Mouse (Mus musculus): ENCODE measurements at regions not wholly inside any gene's neighbourhood (a gene's known extent, or its start where the extent isn't known, plus 50 kb on each side); places are given as distances from the start of the nearest gene placed in this dataset.

- no peak for DNase-seq (ENCODE audit: low spot score in 2 of 2)
Measured at GRCm38 (mm10) chr10:45933631-45934310, 356.1 kb downstream of the Hace1 start.

DNA sequence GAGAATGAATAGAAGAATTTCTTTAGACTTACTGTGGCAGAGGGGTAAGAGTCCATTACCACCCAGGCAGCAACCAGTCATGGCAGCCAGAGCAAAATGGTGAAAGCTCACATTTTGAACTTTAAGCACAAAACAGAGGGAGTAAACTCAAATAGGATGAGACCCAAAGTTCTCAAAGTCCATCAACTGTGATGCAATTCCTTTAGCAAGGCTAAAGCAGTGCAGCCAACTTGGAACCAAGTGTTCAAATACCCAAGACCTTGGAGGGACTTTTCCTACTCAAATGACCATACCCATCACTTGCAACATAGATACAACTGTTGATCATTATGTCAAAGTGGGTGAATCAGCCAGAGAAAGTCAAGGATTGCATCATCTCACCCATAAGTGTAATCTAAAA lies 380.1 kb downstream of the Hace1 start:
- no peak for DNase-seq (ENCODE audit: low spot score in 2 of 2)

DNA sequence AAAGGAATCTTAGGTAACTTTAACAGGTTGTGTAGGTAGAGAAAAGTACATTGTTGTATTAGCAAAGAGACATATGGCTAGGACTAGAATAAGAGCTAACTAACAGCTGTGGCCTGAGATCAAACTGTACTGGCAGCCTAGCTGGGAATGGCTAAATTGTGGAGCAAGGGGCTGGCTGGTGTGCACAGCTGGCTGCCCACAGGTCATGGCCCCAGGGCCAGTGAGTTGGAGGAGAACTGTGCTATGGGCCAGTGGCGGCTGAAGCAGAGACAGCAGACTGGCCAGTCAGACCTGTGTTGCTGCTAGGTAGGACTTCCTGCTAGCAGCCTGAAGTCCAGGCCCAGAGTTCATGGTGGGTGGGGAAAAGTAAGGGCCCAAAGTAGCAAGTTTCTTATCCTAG lies 394.6 kb downstream of the Hace1 start:
- no peak for DNase-seq (ENCODE audit: low spot score in 2 of 2)

- no peak for DNase-seq (ENCODE audit: low spot score in 2 of 2)
Measured at GRCm38 (mm10) chr10:45982731-45983274, 405.2 kb downstream of the Hace1 start.

DNA sequence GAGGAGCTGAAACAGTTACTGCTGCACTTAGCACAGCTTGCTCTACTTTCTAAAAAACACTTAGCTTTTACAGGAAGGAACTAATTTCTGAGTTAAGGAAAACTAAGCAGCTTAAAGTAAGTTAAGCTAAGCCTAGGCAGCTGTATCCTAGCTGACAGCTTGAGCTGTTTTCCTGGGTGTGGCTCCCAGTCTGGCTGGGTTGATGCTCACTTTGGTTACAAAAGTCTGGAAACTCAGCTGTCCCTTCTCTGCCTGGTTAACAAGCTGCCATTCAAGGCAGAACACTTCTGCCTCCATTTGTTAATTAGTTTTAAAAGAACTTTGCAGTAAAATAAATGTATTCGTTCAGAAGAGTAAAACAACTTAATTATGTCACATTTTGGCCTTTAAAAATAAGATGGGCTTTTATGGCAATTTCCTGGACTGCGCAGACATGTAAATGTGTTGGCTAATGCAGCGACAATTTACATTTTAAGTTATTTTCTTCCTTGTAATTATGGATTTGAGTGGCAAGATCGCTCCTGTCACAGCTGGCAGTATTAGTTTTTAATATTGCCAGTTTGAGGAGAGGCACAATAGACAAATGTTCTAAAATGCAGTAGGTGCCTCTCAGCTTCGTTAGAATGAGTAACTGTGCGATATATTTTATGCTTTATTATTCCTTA lies 406.2 kb downstream of the Hace1 start:
- DNase-seq (ENCODE audit: low spot score in 2 of 2) = no peak

- no peak for DNase-seq (ENCODE audit: low spot score in 2 of 2)
Measured at GRCm38 (mm10) chr10:45986341-45986740, 408.7 kb downstream of the Hace1 start.

DNA sequence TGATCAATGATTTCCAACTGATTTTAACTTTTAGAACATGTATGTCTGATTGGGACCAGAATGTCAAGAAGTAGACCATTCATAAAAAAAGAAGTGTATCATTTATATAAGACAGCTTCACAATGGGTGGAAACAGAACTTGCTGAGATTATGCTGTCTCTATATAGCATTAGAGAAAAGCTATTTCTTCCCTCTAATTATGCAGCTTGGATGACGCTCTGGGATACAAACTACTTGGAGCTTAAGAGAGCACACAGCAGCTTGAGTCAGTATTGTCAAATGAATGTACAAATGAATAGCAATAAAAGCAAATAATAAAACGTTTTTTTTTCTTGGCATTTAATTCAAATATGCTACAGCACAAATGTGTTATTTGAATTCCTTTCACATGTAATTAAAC lies 428.7 kb downstream of the Hace1 start:
- DNase-seq (ENCODE audit: low spot score in 2 of 2) = no peak

DNA sequence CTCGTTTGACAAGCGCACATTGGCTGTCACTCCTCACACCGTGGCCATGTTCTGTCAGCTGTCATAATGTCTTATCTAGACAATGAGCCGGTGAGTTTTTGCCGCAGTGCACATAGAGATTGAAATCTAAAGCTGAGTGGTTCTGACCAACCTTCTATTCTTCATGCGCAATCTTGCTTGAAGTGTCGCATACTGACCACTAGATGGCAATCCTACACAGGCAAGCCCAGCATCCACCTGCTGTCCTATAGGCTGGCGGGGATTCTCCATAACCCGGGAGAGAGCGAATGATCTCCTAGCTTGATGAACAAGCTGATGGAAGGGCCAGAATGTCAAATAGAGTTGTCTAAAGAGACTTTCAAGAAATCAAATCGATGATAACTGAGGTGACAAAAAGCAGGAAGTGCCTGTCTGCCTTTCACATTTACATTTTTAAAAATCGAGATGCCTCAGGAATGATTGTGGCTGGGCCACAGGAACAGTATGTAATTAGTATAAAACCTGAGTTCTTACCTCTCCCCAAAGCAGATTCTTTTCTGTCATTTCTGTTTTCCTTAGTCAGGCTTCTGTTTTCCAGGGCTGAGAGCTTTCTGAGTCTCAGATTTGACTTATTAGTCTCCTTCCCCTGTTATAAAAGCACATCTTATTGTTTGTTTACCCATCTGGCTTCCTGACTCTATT lies 434.4 kb downstream of the Hace1 start:
- DNase-seq (ENCODE audit: low spot score in 2 of 2) = peak in 1 of 2 experiments; percentile 18

DNA sequence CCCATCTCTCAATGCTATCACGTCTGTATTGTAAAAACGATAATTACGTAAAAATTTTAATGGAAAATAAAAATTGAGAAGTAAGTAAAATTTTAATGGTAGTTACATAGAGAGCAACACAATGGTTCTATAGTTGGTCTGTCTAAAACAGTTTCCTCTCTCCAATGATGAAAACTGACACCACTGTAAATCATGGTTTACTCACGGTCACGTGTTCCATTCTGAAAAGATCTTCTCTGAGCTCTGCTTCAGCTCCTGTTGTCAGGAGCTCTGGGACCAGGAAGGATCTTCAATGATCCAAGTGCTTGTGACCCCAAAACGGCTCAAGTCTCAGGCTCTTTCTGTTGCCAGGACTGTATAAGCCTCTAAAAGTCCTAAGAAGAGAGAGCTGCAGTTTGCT lies 435.0 kb downstream of the Hace1 start:
- DNase-seq (ENCODE audit: low spot score in 2 of 2) = no peak

DNA sequence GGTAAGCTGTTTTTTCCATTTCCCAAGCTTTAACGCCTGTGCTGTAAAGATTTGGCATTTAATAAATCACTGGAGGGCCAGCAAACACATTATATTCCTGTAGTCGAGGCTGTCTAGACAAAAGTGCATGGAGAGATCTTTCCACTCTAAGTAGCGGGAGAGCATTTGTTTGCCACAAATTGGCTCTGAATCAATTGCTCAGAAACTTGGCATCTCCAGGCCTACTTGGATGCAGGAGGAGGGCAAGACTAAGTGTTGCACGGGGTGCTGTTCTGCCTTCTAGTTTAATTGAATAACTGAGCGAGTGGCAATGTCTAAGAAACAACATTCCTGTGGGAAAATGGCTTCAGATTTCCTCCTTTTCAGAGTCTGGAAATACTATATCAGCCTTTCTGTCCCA lies 438.7 kb downstream of the Hace1 start:
- no peak for DNase-seq (ENCODE audit: low spot score in 2 of 2)

DNA sequence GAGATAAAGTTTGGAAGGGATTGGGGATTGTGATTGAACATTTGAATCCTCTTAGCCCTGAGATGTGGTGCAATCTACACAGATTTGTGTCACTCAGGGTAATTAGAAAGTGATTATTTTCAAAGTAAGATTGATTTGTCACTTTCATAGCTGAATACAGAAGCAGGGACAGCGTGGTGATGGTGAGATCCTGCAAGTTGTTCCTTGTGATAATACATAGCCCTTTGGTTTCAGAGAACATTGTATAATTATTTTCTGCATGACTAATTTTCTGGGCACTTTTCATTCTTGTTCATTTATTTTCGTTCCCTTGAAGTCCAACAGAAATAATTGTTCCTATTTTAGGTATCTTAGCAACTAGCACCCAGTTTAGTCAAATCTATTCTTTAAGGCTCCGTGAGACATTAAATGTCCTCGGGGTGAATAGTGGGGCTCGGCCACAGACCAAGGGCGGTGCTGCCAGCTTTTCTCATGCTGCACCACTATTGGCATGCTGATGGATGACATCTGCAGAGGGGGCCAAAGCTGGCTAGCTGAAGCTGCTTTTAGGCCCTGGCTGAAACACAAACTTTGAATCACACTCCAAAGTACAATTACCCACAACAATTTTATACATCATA lies 468.0 kb downstream of the Hace1 start:
- no peak for DNase-seq (ENCODE audit: low spot score in 2 of 2)

GRCm38 (mm10) chr10:46046094-46046749 lies 468.6 kb downstream of the Hace1 start:
- DNase-seq (ENCODE audit: low spot score in 2 of 2) = no peak

- no peak for DNase-seq (ENCODE audit: low spot score in 2 of 2)
Measured at GRCm38 (mm10) chr10:46046890-46047414, 469.3 kb downstream of the Hace1 start.

GRCm38 (mm10) chr10:46047591-46047990 lies 470.0 kb downstream of the Hace1 start:
- no peak for DNase-seq (ENCODE audit: low spot score in 2 of 2)

DNA sequence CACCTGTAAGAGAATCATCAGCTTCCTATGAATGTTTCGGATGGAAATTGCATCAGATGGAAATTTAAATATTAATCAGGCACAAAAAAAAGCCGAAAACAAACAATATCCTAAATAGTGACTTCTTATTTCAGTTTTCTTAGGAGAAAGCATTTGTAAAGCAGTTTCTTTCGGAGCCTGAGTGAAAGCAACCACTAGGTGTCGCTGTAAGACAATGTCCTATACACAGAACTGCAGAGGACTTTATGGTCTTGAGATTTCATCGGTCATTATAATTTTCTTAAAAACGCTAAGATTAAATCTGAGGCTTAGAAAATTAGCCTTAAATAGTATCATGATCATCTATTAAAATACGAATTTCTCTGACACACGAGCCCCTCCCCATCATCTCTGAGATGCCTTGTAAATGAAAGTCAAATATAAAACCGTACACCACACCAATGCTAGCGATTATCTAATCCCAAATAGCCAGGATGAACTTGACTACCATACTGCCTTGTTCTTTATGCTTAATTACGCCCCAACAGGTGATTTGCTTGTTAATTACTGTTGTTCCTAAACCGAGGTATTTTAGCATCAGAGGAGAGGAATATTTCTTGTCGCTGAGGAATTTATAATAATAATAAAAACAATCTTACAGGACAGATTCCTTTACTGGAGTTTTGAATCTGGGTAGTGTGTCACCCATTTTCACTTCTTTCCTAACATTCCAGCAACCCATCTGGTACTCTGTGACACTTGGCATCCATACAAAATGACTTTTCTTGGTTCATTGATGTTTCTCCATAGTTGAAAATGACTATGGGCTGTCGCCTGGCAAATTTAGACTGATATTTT lies 480.0 kb downstream of the Hace1 start:
- peak in 1 of 2 experiments; percentile 34 for DNase-seq (ENCODE audit: low spot score in 2 of 2)

GRCm38 (mm10) chr10:46058199-46058472 lies 480.5 kb downstream of the Hace1 start:
- DNase-seq (ENCODE audit: low spot score in 2 of 2) = no peak

DNA sequence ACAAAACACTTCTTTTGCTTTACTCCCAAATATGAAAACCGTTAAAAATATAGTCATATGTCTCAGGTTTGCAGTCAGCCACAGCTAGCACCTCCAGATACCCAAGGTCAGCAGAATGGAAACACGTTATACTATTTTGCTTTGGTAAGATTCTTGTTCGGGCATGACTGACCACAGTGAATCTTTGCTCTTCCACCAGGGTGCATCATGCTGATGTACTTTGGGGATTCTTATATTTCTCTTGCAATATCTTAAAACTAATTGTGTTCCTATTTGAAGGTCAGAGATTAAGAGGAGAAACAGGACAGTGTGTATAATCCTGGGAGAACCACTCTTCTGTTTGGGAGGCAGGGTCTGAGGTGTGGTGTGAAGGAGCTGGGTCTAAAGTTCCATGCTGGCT lies 481.7 kb downstream of the Hace1 start:
- no peak for DNase-seq (ENCODE audit: low spot score in 2 of 2)

GRCm38 (mm10) chr10:46063831-46064230 lies 486.2 kb downstream of the Hace1 start:
- no peak for DNase-seq (ENCODE audit: low spot score in 2 of 2)

DNA sequence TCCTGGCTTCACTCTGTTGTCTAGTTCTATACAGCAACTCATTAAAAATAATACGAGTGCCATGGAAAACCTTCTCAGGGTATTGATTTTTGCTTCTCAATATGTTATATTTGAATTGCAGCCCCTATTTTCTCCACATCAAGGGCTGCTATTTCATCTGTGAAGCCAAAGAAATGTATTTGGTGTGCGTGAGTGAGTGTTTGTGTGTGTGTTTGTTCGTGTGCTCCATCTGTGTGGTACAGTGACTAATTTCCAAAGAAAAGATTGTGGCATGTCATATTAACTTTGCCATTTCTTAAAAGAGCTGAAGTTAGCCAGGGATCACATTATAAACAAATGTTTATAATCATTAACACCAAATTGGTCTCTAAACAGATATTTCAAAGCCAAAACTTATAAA lies 493.1 kb downstream of the Hace1 start:
- DNase-seq (ENCODE audit: low spot score in 2 of 2) = no peak

DNA sequence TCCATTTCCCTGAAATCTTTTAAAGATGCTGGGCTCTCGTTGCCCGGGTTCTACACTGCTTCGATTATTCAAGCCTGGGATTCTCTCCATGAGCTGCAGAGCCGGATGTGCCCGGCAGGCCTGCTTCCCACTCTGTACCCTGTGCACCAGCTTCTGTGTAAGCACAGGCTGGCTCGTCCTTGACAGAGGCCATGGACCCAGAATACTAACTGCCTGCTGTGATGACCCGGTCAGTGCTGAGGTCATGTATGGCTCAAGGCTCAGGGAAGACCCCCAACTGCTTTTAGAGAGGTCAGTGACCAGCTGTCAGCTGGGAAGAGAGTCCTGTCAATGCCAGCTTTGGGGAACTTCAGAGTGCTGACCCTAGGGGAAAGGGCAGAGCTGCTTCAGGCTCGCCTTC lies 493.6 kb downstream of the Hace1 start:
- DNase-seq (ENCODE audit: low spot score in 2 of 2) = no peak

All from gastrocnemius, postnatal 4 days (tissue).